Mouse (Mus musculus) hindbrain, embryonic 11.5 days (tissue): ENCODE measurements around the gene Orc6. TPM values are rescaled to one million over a fixed set of nuclear protein-coding genes. Genes with fewer than 3 reads are reported as not detected.

Experiments
- ATAC-seq: fragments of 200-750 bp; cut with Nextera tagmentation; 2 replicates; pipeline ENCODE4 v1.8.0; 2017; ENCODE audit warnings: mild to moderate bottlenecking, moderate TSS enrichment, moderate library complexity; ENCODE audit not compliant: low FRiP score
- DNase-seq: peaks from one replicate; pipeline ENCODE4 v3.0.0-alpha.2; 2015; ENCODE audit warnings: low spot score
- H3K27ac ChIP-seq: fragments of 300-500 bp; sonication (generic); 2 replicates; pipeline ENCODE4 v1.5.1; 2014; ENCODE audit warnings: mild to moderate bottlenecking, low read depth, low read length
- H3K27me3 ChIP-seq: fragments of 300-500 bp; sonication (generic); 2 replicates; pipeline ENCODE4 v1.6.1; 2014; ENCODE audit warnings: mild to moderate bottlenecking, low read length, moderate library complexity, mixed read lengths; ENCODE audit not compliant: control insufficient read depth, insufficient read depth
- H3K36me3 ChIP-seq: fragments of 300-500 bp; sonication (generic); 2 replicates; pipeline ENCODE4 v1.6.1; 2014; ENCODE audit warnings: mild to moderate bottlenecking, low read length, moderate library complexity, mixed read lengths; ENCODE audit not compliant: control insufficient read depth, insufficient read depth
- H3K4me1 ChIP-seq: fragments of 300-500 bp; sonication (generic); replicated peaks from 2 replicates; pipeline ENCODE4 v1.6.1; 2014; ENCODE audit warnings: low read length, mixed read lengths; ENCODE audit not compliant: control insufficient read depth, insufficient read depth
- H3K4me2 ChIP-seq: fragments of 300-500 bp; sonication (generic); replicated peaks from 2 replicates; pipeline ENCODE4 v1.6.1; 2014; ENCODE audit warnings: mild to moderate bottlenecking, low read depth, low read length
- H3K4me3 ChIP-seq: fragments of 300-500 bp; sonication (generic); 2 replicates; pipeline ENCODE4 v1.5.1; 2014; ENCODE audit warnings: low read depth, low read length
- H3K9ac ChIP-seq: fragments of 300-500 bp; sonication (generic); 2 replicates; pipeline ENCODE4 v1.6.1; 2014; ENCODE audit warnings: low read depth, low read length
- H3K9me3 ChIP-seq: fragments of 300-500 bp; sonication (generic); 2 replicates; pipeline ENCODE4 v1.6.1; 2016; ENCODE audit warnings: low read length; ENCODE audit not compliant: control insufficient read depth
- WGBS: fragments of 180-500 bp; shearing (Covaris S2); extraction: QIAGEN DNeasy Blood & Tissue Kit; methylation state at CpG from one replicate; pipeline ENCODE4 v1.1.7; 2014; 5-methylcytosine and 5-hydroxymethylcytosine counted together
- polyA plus RNA-seq: library from polyadenylated mRNA; unstranded; fragments of >200 nt; fragmentation: Nextera tagmentation; extraction: Ambion mirVana; gene quantifications from 2 replicates; pipeline ENCODE4 v1.2.1, GENCODE M21; 2014

The Orc6 gene
- polyA plus RNA-seq, 1 experiment from 2014 or later = 127 TPM

- no peaks in the 10 kb centered on the region for H3K9me3 ChIP-seq
- H3K36me3 ChIP-seq = 0 out of 2 replicates have a peak, but pooled peaks cover 2% of the 10 kb centered on the region
- ATAC-seq (no peak), DNase-seq (no peak)
- H3K9ac ChIP-seq = no peak overlapping the region
- no peak overlapping the region for H3K4me2 ChIP-seq
- no peaks in the 10 kb centered on the region for H3K4me1 ChIP-seq
- 86% methylated on average over 3 of the region's 3 CpGs for WGBS
- H3K4me3 ChIP-seq = no peak overlapping the region
- no peaks in the 10 kb centered on the region for H3K27me3 ChIP-seq
- no peak overlapping the region for H3K27ac ChIP-seq
These were observed 13.6 kb downstream of the Orc6 start for GRCm38 (mm10) chr8:85313036-85313435.

- Histone ChIP-seq H3K9ac (no peak overlapping the region), H3K4me3 (no peak overlapping the region), H3K4me1 (no peaks in the 10 kb centered on the region), H3K27me3 (no peaks in the 10 kb centered on the region), H3K36me3 (no peaks in the 10 kb centered on the region), H3K9me3 (no peaks in the 10 kb centered on the region), H3K4me2 (no peak overlapping the region), H3K27ac (no peak overlapping the region)
- ATAC-seq (no peak), DNase-seq (no peak)
- 93% methylated on average over 4 of the region's 4 CpGs for whole genome bisulfite sequencing
These were observed 19.1 kb downstream of the Orc6 start for GRCm38 (mm10) chr8:85318534-85318933.

GRCm38 (mm10) chr8:85321981-85322380 lies 22.5 kb downstream of the Orc6 start:
- Histone ChIP-seq H3K36me3 (no peaks in the 10 kb centered on the region), H3K4me3 (no peak overlapping the region), H3K9ac (no peak overlapping the region), H3K9me3 (no peaks in the 10 kb centered on the region), H3K27ac (no peak overlapping the region), H3K4me2 (no peak overlapping the region), H3K27me3 (no peaks in the 10 kb centered on the region), H3K4me1 (no peaks in the 10 kb centered on the region)
- DNase-seq (no peak), ATAC-seq (no peak)
- 85% methylated on average over 15 of the region's 15 CpGs for WGBS

- no peak overlapping the region for H3K9ac ChIP-seq
- ATAC-seq (no peak), DNase-seq (no peak)
- no peak overlapping the region for H3K4me3 ChIP-seq
- no peaks in the 10 kb centered on the region for H3K36me3 ChIP-seq
- H3K27ac ChIP-seq = no peak overlapping the region
- 92% methylated on average over 3 of the region's 3 CpGs for WGBS
- no peaks in the 10 kb centered on the region for H3K4me1 ChIP-seq
- H3K4me2 ChIP-seq = no peak overlapping the region
- no peaks in the 10 kb centered on the region for H3K9me3 ChIP-seq
- H3K27me3 ChIP-seq = no peaks in the 10 kb centered on the region
These were observed 23.7 kb downstream of the Orc6 start for GRCm38 (mm10) chr8:85323084-85323483.

- Histone ChIP-seq H3K36me3 (no peaks in the 10 kb centered on the region), H3K4me3 (no peak overlapping the region), H3K27ac (no peak overlapping the region), H3K9me3 (no peaks in the 10 kb centered on the region), H3K4me1 (no peaks in the 10 kb centered on the region), H3K27me3 (no peaks in the 10 kb centered on the region), H3K4me2 (no peak overlapping the region), H3K9ac (no peak overlapping the region)
- ATAC-seq (no peak), DNase-seq (no peak)
- 78% methylated on average over 9 of the region's 9 CpGs for WGBS
These were observed 27.6 kb downstream of the Orc6 start for GRCm38 (mm10) chr8:85327036-85327435.

GRCm38 (mm10) chr8:85329506-85329905 lies 30.1 kb downstream of the Orc6 start:
- H3K9ac ChIP-seq = no peak overlapping the region
- H3K4me3 ChIP-seq = no peak overlapping the region
- H3K4me2 ChIP-seq = no peak overlapping the region
- no peaks in the 10 kb centered on the region for H3K4me1 ChIP-seq
- H3K27ac ChIP-seq = no peak overlapping the region
- H3K36me3 ChIP-seq = no peaks in the 10 kb centered on the region
- H3K9me3 ChIP-seq = no peaks in the 10 kb centered on the region
- DNase-seq (no peak), ATAC-seq (no peak)
- no peaks in the 10 kb centered on the region for H3K27me3 ChIP-seq
- 71% methylated on average over 1 of the region's 1 CpGs for WGBS

- DNase-seq (no peak), ATAC-seq (no peak)
- H3K4me3 ChIP-seq = no peak overlapping the region
- H3K9ac ChIP-seq = no peak overlapping the region
- no peaks in the 10 kb centered on the region for H3K36me3 ChIP-seq
- H3K4me1 ChIP-seq = no peaks in the 10 kb centered on the region
- no peak overlapping the region for H3K4me2 ChIP-seq
- no peak overlapping the region for H3K27ac ChIP-seq
- H3K9me3 ChIP-seq = no peaks in the 10 kb centered on the region
- no peaks in the 10 kb centered on the region for H3K27me3 ChIP-seq
These were observed 35.7 kb downstream of the Orc6 start for GRCm38 (mm10) chr8:85335105-85335504.

- Histone ChIP-seq H3K4me3 (no peak overlapping the region), H3K27me3 (no peaks in the 10 kb centered on the region), H3K9me3 (no peaks in the 10 kb centered on the region), H3K4me2 (no peak overlapping the region), H3K4me1 (no peaks in the 10 kb centered on the region), H3K27ac (no peak overlapping the region), H3K36me3 (no peaks in the 10 kb centered on the region), H3K9ac (no peak overlapping the region)
- 80% methylated on average over 6 of the region's 6 CpGs for WGBS
- no peak for ATAC-seq
- DNase-seq = no peak
These were observed 36.9 kb downstream of the Orc6 start for GRCm38 (mm10) chr8:85336211-85336933.

GRCm38 (mm10) chr8:85337681-85338080 lies 38.2 kb downstream of the Orc6 start:
- Histone ChIP-seq H3K4me2 (no peak overlapping the region), H3K4me1 (no peaks in the 10 kb centered on the region), H3K4me3 (no peak overlapping the region), H3K36me3 (no peaks in the 10 kb centered on the region), H3K9me3 (no peaks in the 10 kb centered on the region), H3K27ac (no peak overlapping the region), H3K9ac (no peak overlapping the region), H3K27me3 (no peaks in the 10 kb centered on the region)
- WGBS = 83% methylated on average over 4 of the region's 4 CpGs
- ATAC-seq = no peak
- no peak for DNase-seq
